Comparison of ENCODE assay signal across 8 mouse cellular contexts in the genomic region with DNA sequence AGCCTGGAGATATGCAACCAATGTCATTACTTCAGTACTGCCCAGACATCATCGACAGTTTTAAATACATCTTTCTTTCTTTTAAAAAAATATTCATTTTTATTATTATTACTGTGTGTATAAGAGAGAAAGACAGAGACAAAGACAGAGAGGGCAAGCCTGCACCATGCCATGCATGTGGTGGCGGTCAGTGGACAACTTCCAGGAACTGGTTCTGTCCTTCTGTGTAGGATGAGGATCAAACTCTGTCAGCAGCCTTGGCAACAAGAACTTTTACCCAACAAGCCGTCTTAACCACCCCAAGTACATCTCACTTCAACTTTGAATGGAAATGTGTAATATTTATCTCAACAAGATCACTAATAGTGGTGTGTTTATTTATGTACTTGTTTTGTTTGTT. TPM values are rescaled to one million over a fixed set of nuclear protein-coding genes. Genes with fewer than 3 reads are reported as not detected.
DNase-seq lines count a peak whose midpoint lies in the region; ATAC-seq and TF ChIP-seq lines count a peak whose summit lies in the region.
"Had no signal": no experiment of that assay in that cellular context is flagged by ENCODE, and none has a peak within 500 bp of the region (broad histone marks: within the 10 kb centered on the region; RNA-seq: fewer than 3 reads in every experiment).

No protein-coding gene starts in this region.

- no peak for TF ChIP-seq EP300 in lung, postnatal 0 days (IDR thresholded peaks at IDR 0.05)

- 52% methylated on average over 3 of the region's 3 CpGs for WGBS in kidney, adult 2 months
- 55% methylated on average over 3 of the region's 3 CpGs for WGBS in lung, postnatal 0 days
- 66% methylated on average over 3 of the region's 3 CpGs for WGBS in embryonic facial prominence, embryonic 15.5 days
- 71% methylated on average over 3 of the region's 3 CpGs for WGBS in stomach, embryonic 15.5 days

- peak overlapping the region; percentile 53; the same call in 1 of the 2 replicates for H3K4me3 ChIP-seq in kidney, adult 2 months (ENCODE audit: insufficient read depth, low read depth, low read length)
- peak overlapping the region; percentile 56 for H3K4me3 ChIP-seq in lung, postnatal 0 days (ENCODE audit: low read depth, low read length)
- peak overlapping the region; percentile 47 for H3K4me3 ChIP-seq in embryonic facial prominence, embryonic 15.5 days (replicated peaks)
- peak overlapping the region; percentile 48 for H3K4me3 ChIP-seq in stomach, embryonic 15.5 days (replicated peaks)

- DNase-seq in kidney, adult 2 months: no peak
- DNase-seq in kidney, postnatal 4 days: no peak
- DNase-seq in lung, postnatal 0 days (ENCODE audit: low spot score): no peak
- DNase-seq in lung, postnatal 4 days: no peak
- DNase-seq in embryo, embryonic 9.5 days (ENCODE audit: extremely low spot score): no peak
- DNase-seq: gastrocnemius, postnatal 36 days had no signal

- peak overlapping the region; percentile 64 for H3K4me2 ChIP-seq in lung, postnatal 0 days (replicated peaks; ENCODE audit: low read depth, low read length)
- H3K4me2 ChIP-seq in embryonic facial prominence, embryonic 15.5 days (replicated peaks): peak overlapping the region; percentile 72
- peak overlapping the region; percentile 61 for H3K4me2 ChIP-seq in stomach, embryonic 15.5 days

- 0 out of 2 replicates have a peak overlapping the region, but pooled peaks have one; percentile 56 for H3K9ac ChIP-seq in lung, postnatal 0 days (replicated peaks; ENCODE audit: low read depth)
- H3K9ac ChIP-seq in embryonic facial prominence, embryonic 15.5 days: no peak overlapping the region
- no peak overlapping the region for H3K9ac ChIP-seq in stomach, embryonic 15.5 days

- no peaks in the 10 kb centered on the region for H3K36me3 ChIP-seq in kidney, adult 2 months (ENCODE audit: control insufficient read depth, insufficient read depth, low read length)
- H3K36me3 ChIP-seq in lung, postnatal 0 days (ENCODE audit: insufficient read depth, low read length): no peaks in the 10 kb centered on the region
- H3K36me3 ChIP-seq in embryonic facial prominence, embryonic 15.5 days: no peaks in the 10 kb centered on the region
- H3K36me3 ChIP-seq in stomach, embryonic 15.5 days: no peaks in the 10 kb centered on the region

- ATAC-seq in lung, postnatal 0 days: no peak
- no peak for ATAC-seq in embryonic facial prominence, embryonic 15.5 days (ENCODE audit: insufficient number of reproducible peaks, low FRiP score, low TSS enrichment, low read depth)
- no peak for ATAC-seq in stomach, embryonic 15.5 days (ENCODE audit: insufficient read depth, low FRiP score, low read depth)

- H3K27ac ChIP-seq in kidney, adult 2 months (ENCODE audit: insufficient read depth, low read depth, low read length): peak overlapping the region; percentile 26; the same call in 1 of the 2 replicates
- peak overlapping the region; percentile 91 for H3K27ac ChIP-seq in lung, postnatal 0 days (ENCODE audit: low read length)
- H3K27ac ChIP-seq in embryonic facial prominence, embryonic 15.5 days (replicated peaks): no peak overlapping the region
- peak overlapping the region; percentile 82; the same call in 1 of the 2 replicates for H3K27ac ChIP-seq in stomach, embryonic 15.5 days

- peaks cover 9% of the 10 kb centered on the region; the same call in 1 of the 2 replicates for H3K4me1 ChIP-seq in kidney, adult 2 months (ENCODE audit: control insufficient read depth, insufficient read depth, low read length)
- H3K4me1 ChIP-seq in lung, postnatal 0 days (ENCODE audit: insufficient read depth, low read depth, low read length): no peaks in the 10 kb centered on the region
- H3K4me1 ChIP-seq in embryonic facial prominence, embryonic 15.5 days: peaks cover 5% of the 10 kb centered on the region; the same call in 1 of the 2 replicates
- no peaks in the 10 kb centered on the region for H3K4me1 ChIP-seq in stomach, embryonic 15.5 days

- TF ChIP-seq CTCF in kidney, adult 2 months (conservative IDR thresholded peaks at IDR 0.05; ENCODE audit: insufficient read depth, insufficient read length, low read depth, low read length): no peak
- TF ChIP-seq CTCF in lung, postnatal 0 days (IDR thresholded peaks at IDR 0.05): no peak

- no peaks in the 10 kb centered on the region for H3K9me3 ChIP-seq in lung, postnatal 0 days (ENCODE audit: low read length)
- H3K9me3 ChIP-seq in embryonic facial prominence, embryonic 15.5 days (replicated peaks): no peaks in the 10 kb centered on the region
- no peaks in the 10 kb centered on the region for H3K9me3 ChIP-seq in stomach, embryonic 15.5 days

- no peak for TF ChIP-seq POLR2A in kidney, adult 2 months (IDR thresholded peaks at IDR 0.05; ENCODE audit: low read depth, low read length)

- peaks cover 4% of the 10 kb centered on the region for H3K27me3 ChIP-seq in kidney, adult 2 months (replicated peaks; ENCODE audit: control insufficient read depth, insufficient read depth, low read length)
- H3K27me3 ChIP-seq in lung, postnatal 0 days (replicated peaks; ENCODE audit: insufficient read depth, low read length): no peaks in the 10 kb centered on the region
- H3K27me3 ChIP-seq in embryonic facial prominence, embryonic 15.5 days: no peaks in the 10 kb centered on the region
- no peaks in the 10 kb centered on the region for H3K27me3 ChIP-seq in stomach, embryonic 15.5 days (replicated peaks)

RNA-seq across cellular contexts. Expression of a gene that starts 40.5 kb away (rescaled TPM):
- 1.8 and 2.1 TPM in 2 replicates for polyA plus RNA-seq in kidney, adult 2 months (2012; rRNA removed)
- polyA plus RNA-seq in lung, postnatal 0 days (2015; fragmentation: Nextera tagmentation; extraction: Ambion mirVana): 7.2 and 8.1 TPM in 2 replicates
- 2.3 and 2.4 TPM in 2 replicates for polyA plus RNA-seq in embryonic facial prominence, embryonic 15.5 days (2015; fragmentation: Nextera tagmentation; extraction: Ambion mirVana)
- polyA plus RNA-seq in stomach, embryonic 15.5 days (2015; fragmentation: Nextera tagmentation; extraction: Ambion mirVana): 7.6 TPM in 2 replicates

RNA-seq across cellular contexts. Expression of a gene that starts 41.8 kb away (rescaled TPM):
- 3.5 and 4.3 TPM in 2 replicates for polyA plus RNA-seq in kidney, adult 2 months (2012; rRNA removed)
- polyA plus RNA-seq in lung, postnatal 0 days (2015; fragmentation: Nextera tagmentation; extraction: Ambion mirVana): 30.2 and 37.3 TPM in 2 replicates
- 29.6 and 31.4 TPM in 2 replicates for polyA plus RNA-seq in embryonic facial prominence, embryonic 15.5 days (2015; fragmentation: Nextera tagmentation; extraction: Ambion mirVana)
- polyA plus RNA-seq in stomach, embryonic 15.5 days (2015; fragmentation: Nextera tagmentation; extraction: Ambion mirVana): 30.9 and 31.0 TPM in 2 replicates
